Mouse (Mus musculus) neural tube, embryonic 13.5 days (tissue): ENCODE results near the gene Ankrd33b. TPM values are rescaled to one million over a fixed set of nuclear protein-coding genes. Genes with fewer than 3 reads are reported as not detected.

ENCODE experiments used
- ATAC-seq: fragments of 200-750 bp; cut with Nextera tagmentation; 2 replicates; pipeline ENCODE4 v1.8.0; 2017; ENCODE audit warnings: low read depth, mild to moderate bottlenecking, moderate TSS enrichment, moderate library complexity
- H3K27ac ChIP-seq: fragments of 300-500 bp; sonication (generic); replicated peaks from 2 replicates; pipeline ENCODE4 v1.5.1; 2015; ENCODE audit warnings: moderate library complexity, mild to moderate bottlenecking, inconsistent platforms
- H3K27me3 ChIP-seq: fragments of 300-500 bp; sonication (generic); 2 replicates; pipeline ENCODE4 v1.6.1; 2015; ENCODE audit warnings: mild to moderate bottlenecking, inconsistent platforms
- H3K36me3 ChIP-seq: fragments of 300-500 bp; sonication (generic); 2 replicates; pipeline ENCODE4 v1.6.1; 2015; ENCODE audit warnings: mild to moderate bottlenecking, inconsistent platforms
- H3K4me1 ChIP-seq: fragments of 300-500 bp; sonication (generic); replicated peaks from 2 replicates; pipeline ENCODE4 v1.6.1; 2015; ENCODE audit warnings: inconsistent platforms
- H3K4me2 ChIP-seq: fragments of 300-500 bp; sonication (generic); 2 replicates; pipeline ENCODE4 v1.6.1; 2015; ENCODE audit warnings: inconsistent platforms, mild to moderate bottlenecking, moderate library complexity
- H3K4me3 ChIP-seq: fragments of 300-500 bp; sonication (generic); 2 replicates; pipeline ENCODE4 v1.5.1; 2015; ENCODE audit warnings: mild to moderate bottlenecking, inconsistent platforms
- H3K9ac ChIP-seq: fragments of 300-500 bp; sonication (generic); 2 replicates; pipeline ENCODE4 v1.6.1; 2015; ENCODE audit warnings: moderate library complexity, mild to moderate bottlenecking, inconsistent platforms
- H3K9me3 ChIP-seq: fragments of 300-500 bp; sonication (generic); 2 replicates; pipeline ENCODE4 v1.6.1; 2016; ENCODE audit warnings: inconsistent platforms
- WGBS: fragments of 180-500 bp; shearing (Covaris S2); methylation state at CpG from one replicate; pipeline ENCODE4 v1.1.7; 2015; 5-methylcytosine and 5-hydroxymethylcytosine counted together
- polyA plus RNA-seq: library from polyadenylated mRNA; unstranded; fragments of >200 nt; fragmentation: Nextera tagmentation; extraction: Ambion mirVana; gene quantifications from 2 replicates; pipeline ENCODE4 v1.2.1, GENCODE M21; 2015

The Ankrd33b gene
- polyA plus RNA-seq, 1 experiment from 2014 or later = 0.99 TPM

DNA sequence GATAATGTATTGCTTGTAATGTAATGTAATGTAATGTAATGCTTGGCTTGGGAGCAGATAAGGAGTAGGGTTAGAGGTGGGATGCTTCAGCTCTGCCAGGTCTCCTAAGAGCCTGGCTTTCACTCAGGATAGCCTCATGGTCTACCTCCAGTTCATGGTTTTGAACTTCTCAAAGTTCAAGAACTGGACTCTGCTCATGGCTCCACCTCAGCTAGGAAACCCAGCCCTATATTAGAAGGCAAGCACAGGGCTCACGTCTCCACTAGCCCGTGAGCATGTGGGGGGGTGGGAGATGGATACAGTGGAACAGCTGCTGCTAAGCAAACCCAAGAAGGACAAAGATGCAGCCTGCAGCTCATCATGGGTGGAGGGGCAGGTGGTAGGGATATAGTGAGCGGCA is 81.8 kb downstream of the Ankrd33b start:
- WGBS = 82% methylated on average over 3 of the region's 3 CpGs
- Histone ChIP-seq H3K4me2 (no peak overlapping the region), H3K36me3 (no peaks in the 10 kb centered on the region), H3K9me3 (no peaks in the 10 kb centered on the region), H3K4me3 (no peak overlapping the region), H3K9ac (no peak overlapping the region), H3K27ac (no peak overlapping the region), H3K4me1 (peaks cover 3% of the 10 kb centered on the region), H3K27me3 (no peaks in the 10 kb centered on the region)
- no peak for ATAC-seq

DNA sequence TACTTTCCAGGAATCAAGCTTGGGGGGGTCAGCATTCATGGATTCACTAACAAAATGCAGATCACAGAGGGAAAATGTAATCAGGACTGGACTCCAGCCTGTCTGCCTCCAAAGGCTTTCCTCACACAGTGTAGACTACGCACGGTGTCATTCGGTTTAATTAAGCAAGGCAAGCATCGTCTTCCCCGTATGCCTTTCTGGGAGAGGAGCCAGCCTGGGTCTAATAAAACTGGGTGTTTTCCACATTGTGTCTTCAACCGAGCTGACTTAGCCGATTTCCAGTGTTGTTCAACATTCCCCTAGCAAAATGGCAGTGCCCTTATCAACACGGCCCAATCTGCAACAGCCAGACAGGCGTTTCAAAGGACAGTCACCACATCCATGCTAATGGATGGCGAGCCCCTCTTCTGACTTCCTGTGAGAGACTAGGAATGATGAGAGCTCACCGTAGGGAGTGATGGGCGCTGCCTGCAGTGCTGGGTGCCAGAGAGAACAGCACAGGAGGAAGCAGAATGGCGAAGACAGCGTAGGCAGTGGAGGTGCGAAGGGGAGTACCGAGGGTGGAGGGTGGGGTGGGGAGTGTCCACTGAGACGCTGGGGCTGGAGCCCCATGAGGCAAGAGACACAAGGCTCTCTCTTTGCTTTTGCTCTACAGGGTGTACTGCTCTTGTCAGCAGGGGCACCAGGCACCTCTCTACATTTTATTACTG is 82.4 kb downstream of the Ankrd33b start:
- peaks cover 3% of the 10 kb centered on the region for H3K4me1 ChIP-seq
- peak; percentile 48; the same call in 1 of the 2 replicates for ATAC-seq

DNA sequence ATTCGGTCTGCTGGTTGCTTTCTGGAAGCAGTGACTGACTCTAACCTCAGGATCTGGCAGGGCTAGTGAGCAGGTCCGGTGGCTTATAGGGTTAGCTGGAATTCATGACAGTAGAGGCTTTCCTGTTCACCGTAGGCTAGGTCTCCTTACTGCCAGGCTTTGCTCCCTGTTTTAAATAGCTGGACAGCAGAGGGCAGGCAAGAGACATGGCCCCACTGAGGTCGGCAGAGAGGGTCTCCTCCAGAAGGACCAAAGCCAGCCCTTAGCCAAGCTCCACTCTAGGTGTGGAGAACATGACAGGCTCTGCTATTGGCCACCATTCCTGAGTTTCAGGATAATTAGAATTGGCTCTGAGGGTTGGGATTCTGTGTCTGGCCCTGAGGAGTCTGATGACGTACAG is 83.4 kb downstream of the Ankrd33b start:
- no peak overlapping the region for H3K9ac ChIP-seq
- ATAC-seq = no peak
- 73% methylated on average over 5 of the region's 5 CpGs for WGBS

More for the DNA sequence above, 82.4 kb downstream of the Ankrd33b start:
- H3K9ac ChIP-seq = no peak overlapping the region
- H3K4me3 ChIP-seq = no peak overlapping the region
- no peaks in the 10 kb centered on the region for H3K9me3 ChIP-seq
- WGBS = 70% methylated on average over 17 of the region's 17 CpGs
- no peaks in the 10 kb centered on the region for H3K27me3 ChIP-seq
- no peak overlapping the region for H3K4me2 ChIP-seq
- no peak overlapping the region for H3K27ac ChIP-seq
- no peaks in the 10 kb centered on the region for H3K36me3 ChIP-seq

DNA sequence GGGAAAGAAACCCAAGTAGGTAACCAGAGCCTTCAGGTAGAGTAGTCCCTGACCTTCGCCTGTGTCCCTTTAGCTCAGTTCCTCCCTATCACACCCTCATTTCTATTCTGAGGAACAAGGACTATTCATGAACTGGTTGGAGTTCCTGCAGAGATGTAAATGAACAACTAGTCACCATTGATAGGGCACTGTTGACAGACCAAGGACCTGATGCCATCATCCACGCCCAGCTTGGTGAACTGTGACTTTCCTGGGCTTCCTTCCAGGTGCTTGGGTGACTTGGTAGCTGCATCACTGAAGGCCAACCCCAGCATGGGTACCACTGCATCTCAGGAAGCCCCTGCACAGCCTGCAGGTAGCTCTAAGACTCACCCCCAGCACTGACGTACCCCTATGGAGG is 85.2 kb downstream of the Ankrd33b start:
- H3K36me3 ChIP-seq = no peaks in the 10 kb centered on the region

More for the DNA sequence above, 83.4 kb downstream of the Ankrd33b start:
- Histone ChIP-seq H3K9me3 (no peaks in the 10 kb centered on the region), H3K27ac (no peak overlapping the region), H3K27me3 (no peaks in the 10 kb centered on the region), H3K36me3 (no peaks in the 10 kb centered on the region), H3K4me3 (no peak overlapping the region), H3K4me1 (peaks cover 8% of the 10 kb centered on the region), H3K4me2 (no peak overlapping the region)

DNA sequence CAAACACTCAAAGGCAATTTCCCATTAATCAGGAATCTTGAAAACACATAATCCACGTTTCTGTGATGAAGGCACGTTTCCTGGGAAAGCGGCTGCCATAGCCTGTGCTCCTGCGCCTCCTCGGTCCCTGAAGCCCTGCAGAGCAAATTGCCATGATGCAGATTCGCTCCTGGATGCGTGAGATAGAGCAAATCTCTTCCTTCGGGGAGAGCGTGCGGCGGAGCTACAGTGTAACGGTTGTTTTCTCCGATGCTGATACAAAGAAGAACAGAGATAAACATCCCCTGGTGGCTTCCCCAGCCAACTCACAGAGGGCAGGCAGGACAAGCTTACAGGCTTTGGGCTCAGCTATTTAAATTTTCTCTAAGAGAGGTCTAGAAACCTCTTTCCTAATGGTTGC is 85.7 kb downstream of the Ankrd33b start:
- Histone ChIP-seq H3K36me3 (no peaks in the 10 kb centered on the region), H3K4me1 (peaks cover 11% of the 10 kb centered on the region), H3K9me3 (no peaks in the 10 kb centered on the region), H3K27me3 (no peaks in the 10 kb centered on the region), H3K27ac (0 out of 2 replicates have a peak overlapping the region, but pooled peaks have one; percentile 14), H3K9ac (no peak overlapping the region), H3K4me3 (no peak overlapping the region), H3K4me2 (no peak overlapping the region)
- WGBS = 63% methylated on average over 13 of the region's 13 CpGs
- no peak for ATAC-seq

More for the DNA sequence above, 85.2 kb downstream of the Ankrd33b start:
- WGBS = 78% methylated on average over 3 of the region's 3 CpGs
- H3K27ac ChIP-seq = no peak overlapping the region
- ATAC-seq = no peak
- H3K4me3 ChIP-seq = no peak overlapping the region
- H3K4me2 ChIP-seq = no peak overlapping the region
- no peak overlapping the region for H3K9ac ChIP-seq
- H3K4me1 ChIP-seq = peaks cover 11% of the 10 kb centered on the region
- H3K9me3 ChIP-seq = no peaks in the 10 kb centered on the region
- H3K27me3 ChIP-seq = no peaks in the 10 kb centered on the region

DNA sequence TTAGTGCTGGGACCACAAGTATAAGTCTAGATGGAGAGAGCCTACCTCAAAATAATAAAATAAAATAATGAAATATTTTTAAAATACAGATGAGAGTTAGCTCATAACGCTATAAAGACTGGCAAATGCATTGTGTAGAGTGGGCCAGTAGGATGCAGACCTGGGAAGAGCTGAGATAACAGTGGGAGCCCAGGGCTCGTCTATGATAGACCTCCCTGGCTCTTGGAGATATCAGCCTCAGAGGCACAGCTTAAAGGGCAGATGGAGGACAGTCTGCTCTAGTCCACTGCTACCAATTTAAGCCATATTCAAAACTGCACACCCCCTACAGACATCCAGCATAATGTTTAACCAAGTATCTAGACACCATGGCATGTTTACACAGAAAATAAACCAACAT is 86.8 kb downstream of the Ankrd33b start:
- peaks cover 11% of the 10 kb centered on the region for H3K4me1 ChIP-seq
- no peaks in the 10 kb centered on the region for H3K36me3 ChIP-seq
- no peaks in the 10 kb centered on the region for H3K27me3 ChIP-seq
- H3K4me3 ChIP-seq = no peak overlapping the region
- H3K9me3 ChIP-seq = no peaks in the 10 kb centered on the region
- no peak overlapping the region for H3K9ac ChIP-seq
- ATAC-seq = no peak
- no peak overlapping the region for H3K27ac ChIP-seq
- WGBS = 81% methylated on average over 2 of the region's 2 CpGs
- H3K4me2 ChIP-seq = no peak overlapping the region

DNA sequence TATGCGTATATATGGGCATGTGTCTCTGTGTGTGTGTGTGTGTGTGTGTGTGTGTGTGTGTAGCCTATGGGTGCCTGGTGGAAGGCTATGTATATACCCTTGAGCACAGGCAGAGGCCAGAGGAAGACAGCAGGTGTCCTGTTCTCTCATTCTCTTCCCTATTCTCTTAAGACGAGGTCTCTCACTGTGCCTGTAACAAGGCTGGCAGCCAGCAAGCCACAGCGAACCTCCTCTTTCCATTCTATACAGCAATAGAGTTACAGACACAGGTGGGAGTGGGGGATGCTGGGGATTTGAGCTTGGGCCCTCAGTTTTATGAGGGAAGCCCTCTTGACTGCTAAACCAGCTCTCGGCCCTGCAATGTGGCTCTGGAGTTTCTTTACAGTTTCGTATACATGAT is 87.5 kb downstream of the Ankrd33b start:
- peaks cover 11% of the 10 kb centered on the region for H3K4me1 ChIP-seq
- WGBS = 67% methylated on average over 5 of the region's 5 CpGs
- no peaks in the 10 kb centered on the region for H3K9me3 ChIP-seq
- no peak for ATAC-seq
- no peak overlapping the region for H3K9ac ChIP-seq
- H3K27me3 ChIP-seq = no peaks in the 10 kb centered on the region
- H3K27ac ChIP-seq = no peak overlapping the region
- H3K36me3 ChIP-seq = no peaks in the 10 kb centered on the region
- no peak overlapping the region for H3K4me3 ChIP-seq
- H3K4me2 ChIP-seq = no peak overlapping the region

DNA sequence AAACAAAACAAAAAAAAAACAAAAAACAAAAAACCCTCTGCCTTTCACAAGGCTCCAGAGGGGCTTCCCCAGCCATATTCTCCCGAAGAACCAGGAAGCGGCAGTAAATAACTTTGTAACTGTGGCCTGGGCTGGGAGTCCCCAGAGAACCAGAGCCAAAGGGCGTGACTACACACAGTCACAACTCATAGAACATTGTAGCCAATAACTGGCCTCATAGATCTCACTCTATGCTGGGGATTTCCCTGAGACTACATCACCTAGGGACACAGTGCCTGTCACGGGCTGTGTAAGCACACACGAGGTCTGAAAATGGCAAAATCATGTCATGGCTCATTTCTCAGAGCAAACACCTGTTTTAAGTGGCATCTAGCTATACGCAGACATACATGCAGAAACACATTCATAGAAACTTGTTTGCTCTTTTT is 87.9 kb downstream of the Ankrd33b start:
- H3K9me3 ChIP-seq = no peaks in the 10 kb centered on the region
- H3K36me3 ChIP-seq = no peaks in the 10 kb centered on the region
- H3K4me2 ChIP-seq = no peak overlapping the region
- no peak overlapping the region for H3K9ac ChIP-seq
- no peak overlapping the region for H3K4me3 ChIP-seq
- WGBS = 45% methylated on average over 6 of the region's 6 CpGs
- peaks cover 11% of the 10 kb centered on the region for H3K4me1 ChIP-seq
- no peak overlapping the region for H3K27ac ChIP-seq
- H3K27me3 ChIP-seq = no peaks in the 10 kb centered on the region
- ATAC-seq = no peak; the same call in 1 of the 2 replicates

DNA sequence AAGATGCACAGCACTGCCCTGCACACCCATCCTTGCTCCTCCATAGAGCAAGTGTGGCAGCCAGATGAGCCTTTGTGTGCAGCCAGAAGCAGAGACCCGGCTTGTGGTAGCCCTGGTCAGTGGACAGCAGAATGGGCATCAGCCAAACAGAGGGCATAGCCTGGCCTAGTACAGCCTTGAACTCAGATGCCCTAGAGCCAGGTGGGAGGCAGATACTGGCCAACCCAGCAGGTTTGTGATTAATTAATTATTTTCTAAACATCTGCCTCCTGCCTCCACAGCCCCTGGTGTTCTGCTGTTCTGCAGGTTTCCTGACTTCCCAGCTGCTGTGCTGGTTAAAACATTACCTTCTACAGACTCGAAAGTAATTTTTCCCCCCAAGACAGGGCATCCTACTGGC is 88.4 kb downstream of the Ankrd33b start:
- no peak overlapping the region for H3K9ac ChIP-seq
- H3K27me3 ChIP-seq = no peaks in the 10 kb centered on the region
- no peak overlapping the region for H3K4me3 ChIP-seq
- H3K36me3 ChIP-seq = no peaks in the 10 kb centered on the region
- ATAC-seq = no peak
- no peak overlapping the region for H3K27ac ChIP-seq
- H3K4me1 ChIP-seq = peaks cover 11% of the 10 kb centered on the region
- H3K4me2 ChIP-seq = no peak overlapping the region
- no peaks in the 10 kb centered on the region for H3K9me3 ChIP-seq
- 71% methylated on average over 2 of the region's 2 CpGs for WGBS

DNA sequence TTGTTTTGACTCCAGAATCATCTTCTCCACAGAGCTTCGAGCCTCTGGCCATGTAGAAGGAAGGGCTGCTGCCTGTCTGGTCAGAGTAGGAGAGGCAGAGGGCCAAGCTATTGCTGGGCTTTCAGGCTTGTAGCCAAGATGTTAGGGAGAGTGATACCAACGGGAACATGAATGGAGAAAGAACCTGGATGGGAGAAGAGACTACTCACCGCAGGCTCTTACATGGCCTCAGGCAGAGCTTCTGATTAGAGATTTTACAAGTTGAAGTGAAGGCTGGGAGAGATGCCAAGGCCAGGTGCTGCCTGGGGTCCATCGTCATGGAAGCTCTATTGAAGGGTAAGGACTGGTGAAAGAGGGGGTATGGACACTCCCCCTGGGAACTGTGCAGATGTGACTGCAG is 89.4 kb downstream of the Ankrd33b start:
- no peak overlapping the region for H3K9ac ChIP-seq
- no peak overlapping the region for H3K4me3 ChIP-seq
- no peaks in the 10 kb centered on the region for H3K27me3 ChIP-seq
- H3K36me3 ChIP-seq = no peaks in the 10 kb centered on the region
- H3K4me1 ChIP-seq = peaks cover 11% of the 10 kb centered on the region
- ATAC-seq = no peak
- 63% methylated on average over 4 of the region's 4 CpGs for WGBS
- H3K4me2 ChIP-seq = no peak overlapping the region
- no peak overlapping the region for H3K27ac ChIP-seq
- no peaks in the 10 kb centered on the region for H3K9me3 ChIP-seq

DNA sequence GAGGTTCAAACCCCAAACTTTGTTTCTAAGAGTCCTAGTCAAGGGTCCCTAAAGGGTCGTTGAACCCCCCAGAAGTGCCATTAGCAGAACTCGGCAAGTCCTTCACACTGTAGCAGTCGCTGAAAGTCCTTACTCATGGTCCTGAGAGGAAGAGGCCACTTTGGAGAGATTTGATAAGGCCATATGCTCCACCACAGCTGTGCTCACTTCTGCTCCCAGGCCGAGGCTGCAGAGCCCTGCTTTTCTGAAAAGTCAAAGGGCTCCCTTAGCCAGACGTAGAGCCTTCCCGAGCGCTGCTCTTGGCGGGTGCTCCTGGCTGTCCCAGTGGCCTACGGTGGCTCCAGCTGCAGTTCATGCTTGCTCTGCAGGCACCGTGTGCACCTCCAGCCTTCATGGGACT is 94.0 kb downstream of the Ankrd33b start:
- WGBS = 76% methylated on average over 10 of the region's 10 CpGs
- no peaks in the 10 kb centered on the region for H3K9me3 ChIP-seq
- H3K4me2 ChIP-seq = no peak overlapping the region
- H3K27ac ChIP-seq = no peak overlapping the region
- ATAC-seq = no peak
- no peak overlapping the region for H3K9ac ChIP-seq
- no peaks in the 10 kb centered on the region for H3K4me1 ChIP-seq
- H3K36me3 ChIP-seq = no peaks in the 10 kb centered on the region
- no peak overlapping the region for H3K4me3 ChIP-seq
- H3K27me3 ChIP-seq = no peaks in the 10 kb centered on the region

DNA sequence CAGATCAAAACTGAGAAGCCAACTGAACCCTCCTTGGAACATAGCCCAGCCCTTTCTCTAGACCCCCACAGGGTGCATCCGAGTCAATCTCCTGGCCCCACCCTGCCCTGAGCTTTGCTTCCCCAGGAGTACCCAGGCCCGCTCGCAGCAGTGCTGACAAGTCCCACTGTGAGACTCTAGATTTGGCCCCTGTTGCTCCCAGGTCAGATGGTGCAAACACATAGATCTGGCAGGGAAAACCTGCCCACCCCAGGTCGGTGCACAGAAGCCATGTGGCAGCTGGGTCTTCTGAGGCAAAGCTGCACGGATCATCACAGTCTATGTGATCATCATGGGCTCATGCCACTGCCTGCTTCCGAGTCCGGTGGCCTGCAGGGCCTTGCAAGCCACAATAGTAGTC is 94.8 kb downstream of the Ankrd33b start:
- H3K27ac ChIP-seq = no peak overlapping the region
- H3K4me3 ChIP-seq = no peak overlapping the region
- H3K9ac ChIP-seq = no peak overlapping the region
- H3K36me3 ChIP-seq = no peaks in the 10 kb centered on the region
- no peaks in the 10 kb centered on the region for H3K4me1 ChIP-seq
- WGBS = 82% methylated on average over 7 of the region's 7 CpGs
- ATAC-seq = no peak
- H3K4me2 ChIP-seq = no peak overlapping the region
- no peaks in the 10 kb centered on the region for H3K9me3 ChIP-seq
- H3K27me3 ChIP-seq = no peaks in the 10 kb centered on the region

DNA sequence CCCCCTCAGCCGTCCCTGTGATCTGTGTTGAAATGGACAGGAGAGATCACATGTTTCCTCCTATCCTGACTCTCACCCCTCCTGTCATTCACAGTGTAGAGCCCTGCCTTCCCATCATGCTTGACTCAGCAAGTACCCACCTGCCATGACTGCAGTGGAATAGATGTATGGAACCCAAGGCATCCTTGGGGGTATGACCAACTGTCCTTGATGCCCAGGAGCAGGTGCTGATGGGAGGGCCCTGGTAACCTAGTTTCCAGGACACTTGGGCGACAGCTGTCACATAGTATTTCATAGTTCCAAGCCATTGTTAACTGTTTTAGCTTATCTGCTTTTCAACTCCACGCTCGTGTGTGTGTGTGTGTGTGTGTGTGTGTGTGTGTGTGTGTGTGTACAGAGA is 98.0 kb downstream of the Ankrd33b start:
- Histone ChIP-seq H3K9me3 (no peaks in the 10 kb centered on the region), H3K4me2 (no peak overlapping the region), H3K27me3 (no peaks in the 10 kb centered on the region), H3K36me3 (no peaks in the 10 kb centered on the region), H3K4me1 (no peaks in the 10 kb centered on the region), H3K9ac (no peak overlapping the region), H3K27ac (no peak overlapping the region), H3K4me3 (no peak overlapping the region)
- ATAC-seq = no peak
- 94% methylated on average over 4 of the region's 4 CpGs for WGBS
